Mouse (Mus musculus): Measurements from ENCODE around the gene Trim2.

GRCm38 (mm10) chr3:84352353-84353034 is 45.8 kb upstream of the Trim2 start:
- peak; percentile 83 for TF ChIP-seq CTCF (IDR thresholded peaks at IDR 0.05; ENCODE audit: control insufficient read depth, insufficient read depth, low read length)
- no peak for TF ChIP-seq POLR2A (IDR thresholded peaks at IDR 0.05; ENCODE audit: borderline replicate concordance, control insufficient read depth, low read depth, low read length)

All from bone marrow, adult 2 months (tissue).